Mouse (Mus musculus) olfactory bulb, adult 2 months (tissue): Measurements from ENCODE around the gene Eml2.

Source experiments
- CTCF ChIP-seq: fragments of 200-500 bp; IDR thresholded peaks from 2 replicates; pipeline ENCODE4 v1.5.1; 2012; ENCODE audit warnings: low read depth, mild to moderate bottlenecking, low read length, moderate library complexity; ENCODE audit not compliant: insufficient read depth
- POLR2A ChIP-seq: fragments of 200-500 bp; IDR thresholded peaks from 2 replicates; pipeline ENCODE4 v1.6.1; 2012; ENCODE audit warnings: mild to moderate bottlenecking, low read depth, low read length, moderate library complexity; ENCODE audit not compliant: insufficient read depth

- no peak for TF ChIP-seq CTCF
- no peak for TF ChIP-seq POLR2A
Observed at GRCm38 (mm10) chr7:19202065-19202850, 26.0 kb downstream of the Eml2 start.
